In genomic region chr7:80370649-80371040, GRCm38 (mm10) we compare ENCODE assay signal across 7 mouse cellular contexts. TPM values are rescaled to one million over a fixed set of nuclear protein-coding genes. Genes with fewer than 3 reads are reported as not detected.
A peak's percentile ranks its signal among the peaks of the same experiment; 100 is the strongest.
DNase-seq lines count a peak whose midpoint lies in the region; ATAC-seq and TF ChIP-seq lines count a peak whose summit lies in the region.

No protein-coding gene starts in this region.

- H3K36me3 ChIP-seq in intestine, postnatal 0 days (ENCODE audit: control insufficient read depth, insufficient read depth): peaks cover 24% of the 10 kb centered on the region; the same call in 1 of the 2 replicates
- H3K36me3 ChIP-seq in limb, embryonic 11.5 days (ENCODE audit: control insufficient read depth, insufficient read depth, low read length): peaks cover 18% of the 10 kb centered on the region
- peaks cover 30% of the 10 kb centered on the region for H3K36me3 ChIP-seq in midbrain, embryonic 13.5 days

- peak; percentile 52; the same call in 1 of the 2 replicates for TF ChIP-seq POLR2A in cortical plate, adult 2 months (IDR thresholded peaks at IDR 0.05; ENCODE audit: extremely low read depth, insufficient read depth, low read length)

- no peak for TF ChIP-seq CTCF in cortical plate, adult 2 months (IDR thresholded peaks at IDR 0.05; ENCODE audit: extremely low read depth, insufficient read depth, low read length)
- no peak for TF ChIP-seq CTCF in intestine, postnatal 0 days (IDR thresholded peaks at IDR 0.05; ENCODE audit: low read depth)

- peak overlapping the region; percentile 72 for H3K9ac ChIP-seq in intestine, postnatal 0 days (ENCODE audit: low read depth, low read length)
- H3K9ac ChIP-seq in limb, embryonic 11.5 days (ENCODE audit: low read length): peak overlapping the region; percentile 93
- peak overlapping the region; percentile 91 for H3K9ac ChIP-seq in midbrain, embryonic 13.5 days (replicated peaks)

- peak overlapping the region; percentile 100 for H3K4me2 ChIP-seq in intestine, postnatal 0 days (replicated peaks; ENCODE audit: low read depth)
- H3K4me2 ChIP-seq in limb, embryonic 11.5 days (ENCODE audit: low read depth, severe bottlenecking): peak overlapping the region; percentile 71
- peak overlapping the region; percentile 61 for H3K4me2 ChIP-seq in midbrain, embryonic 13.5 days (replicated peaks)

- under 1% methylated on average over 30 of the region's 31 CpGs for WGBS in intestine, postnatal 0 days
- under 1% methylated on average over 31 of the region's 31 CpGs for WGBS in limb, embryonic 11.5 days
- 0% methylated on average over 31 of the region's 31 CpGs for WGBS in midbrain, embryonic 13.5 days

- H3K4me3 ChIP-seq in cortical plate, adult 2 months (ENCODE audit: insufficient read depth, low read length): peak overlapping the region; percentile 53
- peak overlapping the region; percentile 85 for H3K4me3 ChIP-seq in intestine, postnatal 0 days (ENCODE audit: low read depth, low read length)
- peak overlapping the region; percentile 65 for H3K4me3 ChIP-seq in limb, embryonic 11.5 days (ENCODE audit: low read depth, low read length)
- peak overlapping the region; percentile 86 for H3K4me3 ChIP-seq in midbrain, embryonic 13.5 days (replicated peaks)

- peak overlapping the region; percentile 77 for H3K27ac ChIP-seq in cortical plate, adult 2 months (ENCODE audit: insufficient read depth, low read length)
- H3K27ac ChIP-seq in intestine, postnatal 0 days (ENCODE audit: low read depth, low read length): peak overlapping the region; percentile 75
- H3K27ac ChIP-seq in limb, embryonic 11.5 days (replicated peaks; ENCODE audit: low read depth, low read length): peak overlapping the region; percentile 65
- H3K27ac ChIP-seq in midbrain, embryonic 13.5 days: peak overlapping the region; percentile 83

- DNase-seq in gastrocnemius, postnatal 4 days (ENCODE audit: low spot score in 2 of 2): peak; percentile 55 to 73
- peak; percentile 80 for DNase-seq in limb, embryonic 11.5 days (ENCODE audit: low spot score)
- DNase-seq in spleen, adult 12 weeks (ENCODE audit: low spot score): peak; percentile 51

- no peaks in the 10 kb centered on the region for H3K27me3 ChIP-seq in intestine, postnatal 0 days (replicated peaks; ENCODE audit: control insufficient read depth, insufficient read depth, low read length)
- H3K27me3 ChIP-seq in limb, embryonic 11.5 days (ENCODE audit: control insufficient read depth, insufficient read depth, low read length): no peaks in the 10 kb centered on the region
- H3K27me3 ChIP-seq in midbrain, embryonic 13.5 days: 0 out of 2 replicates have a peak, but pooled peaks cover 9% of the 10 kb centered on the region

- H3K9me3 ChIP-seq in intestine, postnatal 0 days (ENCODE audit: control insufficient read depth): no peaks in the 10 kb centered on the region
- no peaks in the 10 kb centered on the region for H3K9me3 ChIP-seq in limb, embryonic 11.5 days (ENCODE audit: control insufficient read depth, low read length)
- H3K9me3 ChIP-seq in midbrain, embryonic 13.5 days: no peaks in the 10 kb centered on the region

- ATAC-seq in activated CD4-positive, CD25-positive, alpha-beta regulatory T cell, adult 4 months: peak; percentile 78
- ATAC-seq in intestine, postnatal 0 days: peak; percentile 40
- ATAC-seq in limb, embryonic 11.5 days (ENCODE audit: insufficient number of reproducible peaks, low FRiP score, low TSS enrichment, low read depth): peak; percentile 41; the same call in 1 of the 2 replicates
- peak; percentile 62 for ATAC-seq in midbrain, embryonic 13.5 days

- H3K4me1 ChIP-seq in cortical plate, adult 2 months (ENCODE audit: control insufficient read depth, insufficient read depth, low read length): peaks cover 5% of the 10 kb centered on the region; the same call in 1 of the 2 replicates
- no peaks in the 10 kb centered on the region for H3K4me1 ChIP-seq in intestine, postnatal 0 days (replicated peaks; ENCODE audit: control insufficient read depth, insufficient read depth, low read length)
- peaks cover 9% of the 10 kb centered on the region; the same call in 1 of the 2 replicates for H3K4me1 ChIP-seq in limb, embryonic 11.5 days (ENCODE audit: control insufficient read depth, insufficient read depth, low read length)
- H3K4me1 ChIP-seq in midbrain, embryonic 13.5 days (replicated peaks): peaks cover 19% of the 10 kb centered on the region

RNA-seq across cellular contexts. Expression of gene Man2a2, which starts 0.5 kb away (rescaled TPM):
- 10 to 100 TPM; 15.8 to 21.8 TPM for polyA plus RNA-seq in activated CD4-positive, CD25-positive, alpha-beta regulatory T cell, adult 4 months (2017; shearing (Covaris generic))
- polyA plus RNA-seq in cortical plate, adult 2 months (2012; rRNA removed): 112 and 115 TPM in 2 replicates
- total RNA-seq in gastrocnemius, postnatal 4 days (2021): 10 to 100 TPM; 87.2 to 91.1 TPM
- polyA plus RNA-seq in intestine, postnatal 0 days (2015; fragmentation: Nextera tagmentation; extraction: Ambion mirVana): 4.8 and 5.3 TPM in 2 replicates
- 12.5 and 15.1 TPM in 2 replicates for polyA plus RNA-seq in limb, embryonic 11.5 days (2014; fragmentation: Nextera tagmentation; extraction: Ambion mirVana)
- 19.4 and 21.3 TPM in 2 replicates for polyA plus RNA-seq in midbrain, embryonic 13.5 days (2015; fragmentation: Nextera tagmentation; extraction: Ambion mirVana)

RNA-seq across cellular contexts. Expression of gene Fes, which starts 17.1 kb away (rescaled TPM):
- 1 to 10 TPM; 2.0 to 4.5 TPM for polyA plus RNA-seq in activated CD4-positive, CD25-positive, alpha-beta regulatory T cell, adult 4 months (2017; shearing (Covaris generic))
- 5.9 and 7.6 TPM in 2 replicates for polyA plus RNA-seq in cortical plate, adult 2 months (2012; rRNA removed)
- total RNA-seq in gastrocnemius, postnatal 4 days (2021): 10 to 100 TPM; 16.7 to 18.1 TPM
- 6.2 and 6.7 TPM in 2 replicates for polyA plus RNA-seq in intestine, postnatal 0 days (2015; fragmentation: Nextera tagmentation; extraction: Ambion mirVana)
- 7.6 and 8.4 TPM in 2 replicates for polyA plus RNA-seq in limb, embryonic 11.5 days (2014; fragmentation: Nextera tagmentation; extraction: Ambion mirVana)
- polyA plus RNA-seq in midbrain, embryonic 13.5 days (2015; fragmentation: Nextera tagmentation; extraction: Ambion mirVana): 3.0 and 5.0 TPM in 2 replicates

RNA-seq across cellular contexts. Expression of gene Hddc3, which starts 27.7 kb away (rescaled TPM):
- polyA plus RNA-seq in activated CD4-positive, CD25-positive, alpha-beta regulatory T cell, adult 4 months (2017; shearing (Covaris generic)): 1 to 10 TPM; 8.6 to 9.0 TPM
- polyA plus RNA-seq in cortical plate, adult 2 months (2012; rRNA removed): 54.6 and 61.3 TPM in 2 replicates
- 10 to 100 TPM; 48.0 to 48.3 TPM for total RNA-seq in gastrocnemius, postnatal 4 days (2021)
- polyA plus RNA-seq in intestine, postnatal 0 days (2015; fragmentation: Nextera tagmentation; extraction: Ambion mirVana): 8.3 and 8.8 TPM in 2 replicates
- polyA plus RNA-seq in limb, embryonic 11.5 days (2014; fragmentation: Nextera tagmentation; extraction: Ambion mirVana): 25.7 and 27.5 TPM in 2 replicates
- 22.6 and 26.4 TPM in 2 replicates for polyA plus RNA-seq in midbrain, embryonic 13.5 days (2015; fragmentation: Nextera tagmentation; extraction: Ambion mirVana)

RNA-seq across cellular contexts. Expression of gene Unc45a, which starts 29.8 kb away (rescaled TPM):
- 10 to 100 TPM; 31.9 to 45.2 TPM for polyA plus RNA-seq in activated CD4-positive, CD25-positive, alpha-beta regulatory T cell, adult 4 months (2017; shearing (Covaris generic))
- polyA plus RNA-seq in cortical plate, adult 2 months (2012; rRNA removed): 55.4 and 56.8 TPM in 2 replicates
- total RNA-seq in gastrocnemius, postnatal 4 days (2021): 10 to 100 TPM; 18.4 to 19.4 TPM
- 19.7 and 20.0 TPM in 2 replicates for polyA plus RNA-seq in intestine, postnatal 0 days (2015; fragmentation: Nextera tagmentation; extraction: Ambion mirVana)
- polyA plus RNA-seq in limb, embryonic 11.5 days (2014; fragmentation: Nextera tagmentation; extraction: Ambion mirVana): 34.7 and 38.0 TPM in 2 replicates
- polyA plus RNA-seq in midbrain, embryonic 13.5 days (2015; fragmentation: Nextera tagmentation; extraction: Ambion mirVana): 52.5 and 58.6 TPM in 2 replicates

RNA-seq across cellular contexts. Expression of gene Furin, which starts 34.6 kb away (rescaled TPM):
- polyA plus RNA-seq in activated CD4-positive, CD25-positive, alpha-beta regulatory T cell, adult 4 months (2017; shearing (Covaris generic)): 10 to 100 TPM; 10.6 to 15.2 TPM
- polyA plus RNA-seq in cortical plate, adult 2 months (2012; rRNA removed): 19.9 and 22.1 TPM in 2 replicates
- 10 to 100 TPM; 73.8 to 77.6 TPM for total RNA-seq in gastrocnemius, postnatal 4 days (2021)
- 25.5 and 26.4 TPM in 2 replicates for polyA plus RNA-seq in intestine, postnatal 0 days (2015; fragmentation: Nextera tagmentation; extraction: Ambion mirVana)
- polyA plus RNA-seq in limb, embryonic 11.5 days (2014; fragmentation: Nextera tagmentation; extraction: Ambion mirVana): 9.2 and 10.0 TPM in 2 replicates
- polyA plus RNA-seq in midbrain, embryonic 13.5 days (2015; fragmentation: Nextera tagmentation; extraction: Ambion mirVana): 3.2 and 3.6 TPM in 2 replicates

Comparison
In these comparisons a context has a peak if more than half of its experiments do, and no peak if none do; other contexts are left out.
1. Peak in every context shown above with its lines: DNase-seq, ATAC-seq, H3K4me3 ChIP-seq and H3K27ac ChIP-seq.